Mouse (Mus musculus) Muller cell, postnatal 12 days (primary cell): ENCODE data around the gene Alg1.

Experiments used
- DNase-seq: peaks from one replicate; pipeline ENCODE4 v3.0.0-alpha.2; 2015; ENCODE audit errors: inconsistent ontology term

Gene Alg1

GRCm38 (mm10) chr16:5232982-5233381 is 439 bp upstream of the Alg1 start:
- no peak for DNase-seq

GRCm38 (mm10) chr16:5242355-5242754 is 8.9 kb downstream of the Alg1 start:
- DNase-seq: no peak

- no peak for DNase-seq
Observed at GRCm38 (mm10) chr16:5242882-5243281, 9.5 kb downstream of the Alg1 start.

GRCm38 (mm10) chr16:5244411-5244810 is 11.0 kb downstream of the Alg1 start:
- DNase-seq: peak; percentile 50

- no peak for DNase-seq
Observed at GRCm38 (mm10) chr16:5250891-5251290, 17.5 kb downstream of the Alg1 start.

GRCm38 (mm10) chr16:5252260-5252659 is 18.8 kb downstream of the Alg1 start:
- DNase-seq: no peak

- peak; percentile 89 for DNase-seq
Observed at GRCm38 (mm10) chr16:5254346-5255025, 21.1 kb downstream of the Alg1 start.

GRCm38 (mm10) chr16:5255081-5255740 is 21.8 kb downstream of the Alg1 start:
- DNase-seq: peak; percentile 30

- peak; percentile 100 for DNase-seq
Observed at GRCm38 (mm10) chr16:5255779-5256496, 22.5 kb downstream of the Alg1 start, which contains the start of gene Eef2kmt. Gene Eef2kmt (minus strand): TSS chr16:5255983.

- peak; percentile 64 for DNase-seq
Observed at GRCm38 (mm10) chr16:5263156-5263555, 29.7 kb downstream of the Alg1 start.

- no peak for DNase-seq
Observed at GRCm38 (mm10) chr16:5263926-5264325, 30.5 kb downstream of the Alg1 start.

GRCm38 (mm10) chr16:5271411-5272035 is 38.1 kb downstream of the Alg1 start:
- no peak for DNase-seq

- no peak for DNase-seq
Observed at GRCm38 (mm10) chr16:5272371-5272770, 39.0 kb downstream of the Alg1 start.

GRCm38 (mm10) chr16:5279571-5280222 is 46.3 kb downstream of the Alg1 start:
- no peak for DNase-seq

GRCm38 (mm10) chr16:5282686-5283085 is 49.3 kb downstream of the Alg1 start:
- no peak for DNase-seq

GRCm38 (mm10) chr16:5285376-5285775 is 52.0 kb downstream of the Alg1 start:
- DNase-seq: no peak
